Comparison of ENCODE assay signal across 9 mouse cellular contexts in the genomic region with DNA sequence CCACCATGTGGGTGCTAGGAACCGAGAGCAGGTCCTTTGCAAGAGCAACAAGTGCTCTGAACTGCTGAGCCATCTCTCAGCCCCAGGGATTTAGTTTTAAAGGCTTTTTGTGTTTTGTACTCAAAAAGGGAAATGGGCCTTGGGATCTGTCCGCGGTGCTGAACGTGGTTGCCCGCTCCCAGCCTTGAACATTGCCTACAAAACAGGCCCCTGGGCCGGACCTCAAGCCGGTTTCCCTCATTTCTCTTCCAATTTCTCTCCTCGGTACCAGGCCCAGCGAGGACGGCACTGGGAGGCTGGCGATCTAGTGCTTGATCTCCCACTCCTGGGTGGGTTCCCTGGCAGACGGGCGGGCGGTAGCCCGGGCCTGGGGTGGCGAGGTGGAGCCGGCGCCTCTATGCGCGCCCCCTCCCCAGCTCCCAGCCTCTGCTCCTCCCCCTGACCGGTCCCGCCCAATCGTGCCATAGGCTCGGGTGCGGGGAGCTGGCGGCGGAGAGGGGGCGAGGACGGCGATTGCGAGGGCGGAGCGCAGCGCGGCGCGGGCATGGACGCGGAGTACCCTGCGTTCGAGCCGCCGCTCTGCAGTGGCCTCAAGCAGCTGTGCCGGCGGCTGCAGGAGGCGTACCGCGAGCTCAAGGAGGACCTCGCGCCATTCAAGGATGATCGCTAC. TPM values are rescaled to one million over a fixed set of nuclear protein-coding genes. Genes with fewer than 3 reads are reported as not detected.
DNase-seq lines count a peak whose midpoint lies in the region; ATAC-seq lines count a peak whose summit lies in the region.
"Not testable (repeated sequence)": the region's sequence is repeated elsewhere in the genome, so short reads cannot be mapped to it uniquely, and the experiment has no call there.
"Had no signal": no experiment of that assay in that cellular context is flagged by ENCODE, and none has a peak within 500 bp of the region (broad histone marks: within the 10 kb centered on the region; RNA-seq: fewer than 3 reads in every experiment).

A gene (plus strand): TSS at position 461 of the 670 bp plus-strand sequence.

- not testable (repeated sequence) for H3K9me3 ChIP-seq in ES-E14 (ENCODE audit: control insufficient read depth, insufficient read depth, low read depth, low read length); forebrain, embryonic 15.5 days; kidney, embryonic 16.5 days (ENCODE audit: low read length)

- intact Hi-C loops in left cerebral cortex, postnatal 36 days (cut with DNase I), result not testable (repeated sequence)

- not testable (repeated sequence) for H3K27me3 ChIP-seq in forebrain, embryonic 15.5 days; kidney, embryonic 16.5 days (ENCODE audit: insufficient read depth, low read length)

- peak within 1 kb of the TSS; percentile 31; the same call in 1 of the 2 replicates for H3K9ac ChIP-seq in ES-E14 (ENCODE audit: insufficient read depth, low read depth, low read length, poor library complexity, severe bottlenecking)
- peak within 1 kb of the TSS; percentile 40; the same call in 1 of the 2 replicates for H3K9ac ChIP-seq in forebrain, embryonic 15.5 days (replicated peaks)
- H3K9ac ChIP-seq in kidney, embryonic 16.5 days (replicated peaks; ENCODE audit: low read length), result not testable (repeated sequence)

- H3K4me3 ChIP-seq in ES-E14 (ENCODE audit: insufficient read depth in 1 of 2, low read depth in 1 of 2, low read length in 2 of 2, poor library complexity in 1 of 2, severe bottlenecking in 1 of 2), result peak within 1 kb of the TSS; percentile 54 to 65; a peak in 3 of 4 replicates
- H3K4me3 ChIP-seq in forebrain, embryonic 15.5 days, result peak within 1 kb of the TSS; percentile 40
- H3K4me3 ChIP-seq in kidney, embryonic 16.5 days (ENCODE audit: low read length), result not testable (repeated sequence)

- H3K4me1 ChIP-seq in ES-E14 (ENCODE audit: control insufficient read depth in 2 of 2, insufficient read depth in 2 of 2, low read length in 2 of 2, poor library complexity in 1 of 2); forebrain, embryonic 15.5 days; kidney, embryonic 16.5 days (ENCODE audit: insufficient read depth, low read length): not testable (repeated sequence)

- not testable (repeated sequence) for DNase-seq in ES-E14 (ENCODE audit: low read depth, low spot score); left cerebral cortex, postnatal 36 days (ENCODE audit: low spot score in 2 of 2)
- peak; percentile 32 to 39 for DNase-seq in cerebellum, postnatal 14 days
- peak; percentile 28 for DNase-seq in right cerebral cortex, postnatal 25 days

- in situ Hi-C loops in ES-E14 (cut with MboI; ENCODE audit: low sequenced_read_pairs in 2 of 2, unreplicated experiment in 2 of 2), result not testable (repeated sequence)

- peak within 1 kb of the TSS; percentile 45 for H3K4me2 ChIP-seq in forebrain, embryonic 15.5 days (replicated peaks)
- peak within 1 kb of the TSS; percentile 44 for H3K4me2 ChIP-seq in kidney, embryonic 16.5 days (replicated peaks; ENCODE audit: low read depth, low read length)

- H3K27ac ChIP-seq in ES-E14 (ENCODE audit: insufficient read depth, low read depth, low read length, poor library complexity, severe bottlenecking); forebrain, embryonic 15.5 days (replicated peaks); kidney, embryonic 16.5 days (ENCODE audit: low read length): not testable (repeated sequence)

- H3K36me3 ChIP-seq in ES-E14 (ENCODE audit: control insufficient read depth, insufficient read depth, low read length, poor library complexity, severe bottlenecking); forebrain, embryonic 15.5 days; kidney, embryonic 16.5 days (ENCODE audit: insufficient read depth, low read length): not testable (repeated sequence)

- ATAC-seq in forebrain, embryonic 15.5 days (replicated peaks), result peak; percentile 83
- ATAC-seq in hematopoietic stem cell, adult 5-6 weeks (replicated peaks in 1 of 2; ENCODE audit: insufficient read depth in 1 of 2, low FRiP score in 2 of 2, low TSS enrichment in 1 of 2, low read depth in 1 of 2, poor library complexity in 2 of 2, severe bottlenecking in 2 of 2), result peak; percentile 63 to 71
- ATAC-seq in kidney, embryonic 16.5 days (ENCODE audit: low FRiP score, low TSS enrichment), result peak; percentile 73
- peak; percentile 75 for ATAC-seq in megakaryocyte progenitor cell, adult 5-6 weeks (replicated peaks; ENCODE audit: poor library complexity)

- WGBS in forebrain, embryonic 15.5 days, result 0% methylated on average over 4 of the region's 51 CpGs
- 0% methylated on average over 18 of the region's 51 CpGs for WGBS in kidney, embryonic 16.5 days

RNA-seq across cellular contexts. Expression of the gene that starts here (rescaled TPM):
- 27.0 and 33.5 TPM in 2 replicates for total RNA-seq in ES-E14 (2012; rRNA removed)
- 38.2 and 40.1 TPM in 2 replicates for polyA plus RNA-seq in forebrain, embryonic 15.5 days (2015; fragmentation: Nextera tagmentation; extraction: Ambion mirVana)
- total RNA-seq in hematopoietic stem cell, adult 5-6 weeks (2017), result 5.2 and 13.8 TPM in 2 replicates
- 13.3 and 13.8 TPM in 2 replicates for polyA plus RNA-seq in kidney, embryonic 16.5 days (2015; fragmentation: Nextera tagmentation; extraction: Ambion mirVana)
- 10 to 100 TPM; 62.0 to 70.5 TPM for total RNA-seq in left cerebral cortex, postnatal 36 days (2021)
- total RNA-seq in megakaryocyte progenitor cell, adult 5-6 weeks (2015), result 4.4 and 8.0 TPM in 2 replicates
- total RNA-seq in megakaryocyte progenitor cell, adult 5-6 weeks (2017), result 8.3 and 8.4 TPM in 2 replicates
- polyA plus RNA-seq: erythroblast, embryonic 14.5 days had no signal
